Comparison of ENCODE assay signal across 8 mouse cellular contexts in the genomic region with DNA sequence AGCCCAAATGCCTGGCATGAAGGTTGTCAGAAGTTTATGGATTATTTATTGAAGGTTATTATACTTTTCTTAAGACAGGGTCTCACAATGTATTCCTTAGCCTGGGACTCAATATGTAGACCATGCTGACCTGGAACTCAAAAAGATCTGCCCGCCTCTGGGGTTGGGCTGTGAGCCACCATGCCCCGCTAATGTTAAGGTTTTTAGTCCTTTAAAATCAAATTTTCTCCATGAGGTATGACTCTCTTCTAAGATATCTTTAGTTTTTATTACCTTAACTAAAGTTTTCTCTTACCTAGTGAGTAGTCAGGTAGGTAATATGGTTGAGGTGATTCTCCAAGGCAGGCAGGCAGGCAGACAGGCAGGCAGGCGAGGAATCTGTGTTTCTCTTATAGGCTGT. TPM values are rescaled to one million over a fixed set of nuclear protein-coding genes. Genes with fewer than 3 reads are reported as not detected.
DNase-seq lines count a peak whose midpoint lies in the region; ATAC-seq and TF ChIP-seq lines count a peak whose summit lies in the region.

No protein-coding gene starts in this region.

- H3K4me1 ChIP-seq in lung, embryonic 15.5 days, result peaks cover 25% of the 10 kb centered on the region
- peaks cover 6% of the 10 kb centered on the region for H3K4me1 ChIP-seq in embryonic fibroblast, embryonic 13.5 days (ENCODE audit: control insufficient read depth, insufficient read depth, low read length)
- H3K4me1 ChIP-seq in limb, embryonic 11.5 days (ENCODE audit: control insufficient read depth, insufficient read depth, low read length), result peaks cover 6% of the 10 kb centered on the region; the same call in 1 of the 2 replicates
- H3K4me1 ChIP-seq in neural tube, embryonic 15.5 days, result peaks cover 49% of the 10 kb centered on the region

- H3K27me3 ChIP-seq in lung, embryonic 15.5 days, result no peaks in the 10 kb centered on the region
- no peaks in the 10 kb centered on the region for H3K27me3 ChIP-seq in limb, embryonic 11.5 days (ENCODE audit: control insufficient read depth, insufficient read depth, low read length)
- no peaks in the 10 kb centered on the region for H3K27me3 ChIP-seq in neural tube, embryonic 15.5 days (replicated peaks)

- H3K4me3 ChIP-seq in lung, embryonic 15.5 days, result peak overlapping the region; percentile 92
- H3K4me3 ChIP-seq in embryonic fibroblast, embryonic 13.5 days (ENCODE audit: insufficient read depth, low read length), result peak overlapping the region; percentile 86
- peak overlapping the region; percentile 90 for H3K4me3 ChIP-seq in limb, embryonic 11.5 days (ENCODE audit: low read depth, low read length)
- peak overlapping the region; percentile 96 for H3K4me3 ChIP-seq in neural tube, embryonic 15.5 days (replicated peaks)

- no peak for ATAC-seq in lung, embryonic 15.5 days (ENCODE audit: borderline replicate concordance, extremely low read depth, low FRiP score, low TSS enrichment)
- ATAC-seq in limb, embryonic 11.5 days (ENCODE audit: insufficient number of reproducible peaks, low FRiP score, low TSS enrichment, low read depth), result no peak
- no peak for ATAC-seq in neural tube, embryonic 15.5 days (ENCODE audit: low FRiP score)

- peak overlapping the region; percentile 77 for H3K4me2 ChIP-seq in lung, embryonic 15.5 days
- peak overlapping the region; percentile 36 for H3K4me2 ChIP-seq in limb, embryonic 11.5 days (ENCODE audit: low read depth, severe bottlenecking)
- H3K4me2 ChIP-seq in neural tube, embryonic 15.5 days, result peak overlapping the region; percentile 73

- 43% methylated on average over 3 of the region's 3 CpGs for WGBS in lung, embryonic 15.5 days
- 63% methylated on average over 3 of the region's 3 CpGs for WGBS in limb, embryonic 11.5 days
- 60% methylated on average over 3 of the region's 3 CpGs for WGBS in neural tube, embryonic 15.5 days

- H3K27ac ChIP-seq in lung, embryonic 15.5 days, result peak overlapping the region; percentile 98; the same call in 1 of the 2 replicates
- H3K27ac ChIP-seq in embryonic fibroblast, embryonic 13.5 days (ENCODE audit: insufficient read depth, low read length), result no peak overlapping the region
- H3K27ac ChIP-seq in limb, embryonic 11.5 days (replicated peaks; ENCODE audit: low read depth, low read length), result no peak overlapping the region
- H3K27ac ChIP-seq in neural tube, embryonic 15.5 days (replicated peaks), result no peak overlapping the region

- TF ChIP-seq POLR2A in embryonic fibroblast, embryonic 13.5 days (IDR thresholded peaks at IDR 0.05; ENCODE audit: low read depth, low read length), result no peak

- H3K36me3 ChIP-seq in lung, embryonic 15.5 days, result peaks cover 18% of the 10 kb centered on the region
- 0 out of 2 replicates have a peak, but pooled peaks cover 13% of the 10 kb centered on the region for H3K36me3 ChIP-seq in limb, embryonic 11.5 days (ENCODE audit: control insufficient read depth, insufficient read depth, low read length)
- peaks cover 13% of the 10 kb centered on the region for H3K36me3 ChIP-seq in neural tube, embryonic 15.5 days

- TF ChIP-seq CTCF in embryonic fibroblast, embryonic 13.5 days (IDR thresholded peaks at IDR 0.05; ENCODE audit: borderline replicate concordance, insufficient read depth, low read length), result no peak

- no peak for DNase-seq in lung, postnatal 4 days
- DNase-seq in limb, embryonic 11.5 days (ENCODE audit: low spot score), result no peak
- DNase-seq in layer of hippocampus, adult 9-11 months, result no peak
- DNase-seq in cerebellum, adult 9-10 months, result no peak
- DNase-seq in gastrocnemius, postnatal 25 days, result no peak

- no peaks in the 10 kb centered on the region for H3K9me3 ChIP-seq in lung, embryonic 15.5 days
- H3K9me3 ChIP-seq in limb, embryonic 11.5 days (ENCODE audit: control insufficient read depth, low read length), result no peaks in the 10 kb centered on the region
- no peaks in the 10 kb centered on the region for H3K9me3 ChIP-seq in neural tube, embryonic 15.5 days (replicated peaks)

- H3K9ac ChIP-seq in lung, embryonic 15.5 days, result peak overlapping the region; percentile 99; the same call in 1 of the 2 replicates
- H3K9ac ChIP-seq in limb, embryonic 11.5 days (ENCODE audit: low read length), result no peak overlapping the region
- H3K9ac ChIP-seq in neural tube, embryonic 15.5 days (replicated peaks), result peak overlapping the region; percentile 97

RNA-seq across cellular contexts. Expression of gene Lats1, which starts 1.2 kb away (rescaled TPM):
- 7.1 and 7.4 TPM in 2 replicates for polyA plus RNA-seq in lung, embryonic 15.5 days (2015; fragmentation: Nextera tagmentation; extraction: Ambion mirVana)
- polyA plus RNA-seq in embryonic fibroblast, embryonic 13.5 days (2011; ENCODE audit: insufficient read length, low read depth, missing spikeins), result 51.7 and 55.3 TPM in 2 replicates
- polyA plus RNA-seq in limb, embryonic 11.5 days (2014; fragmentation: Nextera tagmentation; extraction: Ambion mirVana), result 8.5 and 9.3 TPM in 2 replicates
- polyA plus RNA-seq in neural tube, embryonic 15.5 days (2015; fragmentation: Nextera tagmentation; extraction: Ambion mirVana), result 7.7 and 7.8 TPM in 2 replicates
- 10 to 100 TPM in 1 of 2 experiments, 1 to 10 TPM in 1; 9.8 to 10.7 TPM for total RNA-seq in gastrocnemius, postnatal 25 days (2021)

RNA-seq across cellular contexts. Expression of gene Pcmt1, which starts 1.3 kb away (rescaled TPM):
- 122 and 128 TPM in 2 replicates for polyA plus RNA-seq in lung, embryonic 15.5 days (2015; fragmentation: Nextera tagmentation; extraction: Ambion mirVana)
- 74.0 and 95.3 TPM in 2 replicates for polyA plus RNA-seq in embryonic fibroblast, embryonic 13.5 days (2011; ENCODE audit: insufficient read length, low read depth, missing spikeins)
- 117 and 120 TPM in 2 replicates for polyA plus RNA-seq in limb, embryonic 11.5 days (2014; fragmentation: Nextera tagmentation; extraction: Ambion mirVana)
- polyA plus RNA-seq in neural tube, embryonic 15.5 days (2015; fragmentation: Nextera tagmentation; extraction: Ambion mirVana), result 187 and 194 TPM in 2 replicates
- 100 to 1,000 TPM in 1 of 2 experiments, 10 to 100 TPM in 1; 97.2 to 102 TPM for total RNA-seq in gastrocnemius, postnatal 25 days (2021)

RNA-seq across cellular contexts. Expression of gene Nup43, which starts 14.9 kb away (rescaled TPM):
- polyA plus RNA-seq in lung, embryonic 15.5 days (2015; fragmentation: Nextera tagmentation; extraction: Ambion mirVana), result 57.2 and 59.6 TPM in 2 replicates
- 22.0 and 25.6 TPM in 2 replicates for polyA plus RNA-seq in embryonic fibroblast, embryonic 13.5 days (2011; ENCODE audit: insufficient read length, low read depth, missing spikeins)
- 80.2 and 81.0 TPM in 2 replicates for polyA plus RNA-seq in limb, embryonic 11.5 days (2014; fragmentation: Nextera tagmentation; extraction: Ambion mirVana)
- 28.3 and 34.4 TPM in 2 replicates for polyA plus RNA-seq in neural tube, embryonic 15.5 days (2015; fragmentation: Nextera tagmentation; extraction: Ambion mirVana)
- 1 to 10 TPM; 4.9 to 5.1 TPM for total RNA-seq in gastrocnemius, postnatal 25 days (2021)

RNA-seq across cellular contexts. Expression of gene Katna1, which starts 43.6 kb away (rescaled TPM):
- 53.5 and 54.4 TPM in 2 replicates for polyA plus RNA-seq in lung, embryonic 15.5 days (2015; fragmentation: Nextera tagmentation; extraction: Ambion mirVana)
- 34.4 and 42.3 TPM in 2 replicates for polyA plus RNA-seq in embryonic fibroblast, embryonic 13.5 days (2011; ENCODE audit: insufficient read length, low read depth, missing spikeins)
- polyA plus RNA-seq in limb, embryonic 11.5 days (2014; fragmentation: Nextera tagmentation; extraction: Ambion mirVana), result 81.4 and 88.6 TPM in 2 replicates
- polyA plus RNA-seq in neural tube, embryonic 15.5 days (2015; fragmentation: Nextera tagmentation; extraction: Ambion mirVana), result 25.6 and 32.1 TPM in 2 replicates
- total RNA-seq in gastrocnemius, postnatal 25 days (2021), result 10 to 100 TPM in 1 of 2 experiments, 1 to 10 TPM in 1; 9.7 to 10.7 TPM
